Mouse (Mus musculus): ENCODE measurements around the gene Wdr17.

Wdr17 gene

DNA sequence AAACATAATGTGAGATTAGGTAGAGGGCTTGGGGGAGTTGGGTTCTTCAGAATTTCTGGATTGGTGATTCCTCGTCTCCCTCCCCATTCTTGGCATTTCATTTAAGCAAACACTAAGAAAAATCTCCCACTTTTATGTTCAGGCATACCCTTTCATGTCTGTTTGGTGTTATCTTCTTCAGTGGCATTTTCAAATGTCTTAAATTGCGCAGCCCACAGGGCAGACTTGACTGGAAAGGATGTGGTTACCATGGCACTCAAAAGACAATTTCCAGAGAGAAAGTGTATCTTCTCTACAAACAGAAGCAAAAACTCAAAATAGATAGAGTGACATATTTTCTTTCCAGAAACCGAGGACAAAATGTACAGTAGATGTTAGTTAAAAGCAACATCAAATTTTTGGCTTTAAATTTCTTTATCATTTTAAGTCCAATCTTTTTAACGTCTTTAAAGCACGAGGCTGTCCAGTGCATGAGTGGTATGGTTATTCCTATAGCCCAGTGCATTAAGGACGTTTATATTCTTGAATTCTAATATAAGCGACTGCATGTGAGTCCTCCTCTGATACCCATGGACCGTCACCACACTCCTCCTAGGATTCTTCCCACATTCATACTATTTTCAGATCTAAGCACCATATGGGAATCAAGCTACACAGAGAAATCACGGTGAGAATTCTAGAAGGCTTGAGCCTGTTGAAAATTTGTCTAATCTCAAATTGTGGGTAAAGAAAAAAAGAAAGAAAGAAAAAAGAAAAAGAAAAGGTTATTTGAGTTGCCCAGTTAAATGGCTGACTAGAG, at the start of gene Wdr17:
TSS of gene Wdr17 (minus strand) at position 198 of the 799 bp plus-strand sequence.
- DNase-seq (ENCODE audit: low read depth, low spot score), result no peak

DNA sequence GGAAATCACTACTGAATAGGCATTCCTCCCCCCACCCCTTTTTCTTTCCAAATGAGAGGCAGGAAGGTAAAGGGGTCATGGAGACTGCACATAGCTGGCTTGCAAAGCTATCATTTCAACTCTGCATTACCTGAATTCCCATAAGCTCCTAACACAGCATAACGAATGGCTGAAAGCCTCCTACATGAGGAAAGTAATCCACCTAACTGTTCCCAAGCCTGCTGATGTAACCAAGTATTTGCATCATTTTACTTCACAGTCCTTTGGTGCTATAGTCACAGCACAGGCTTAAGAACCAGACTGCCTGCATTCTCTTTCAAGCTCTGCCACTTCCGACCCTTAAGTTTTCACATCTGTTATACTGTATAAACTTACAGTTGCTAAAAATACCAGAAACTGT, 45.3 kb upstream of the Wdr17 start:
- no peak for DNase-seq (ENCODE audit: low read depth, low spot score)

DNA sequence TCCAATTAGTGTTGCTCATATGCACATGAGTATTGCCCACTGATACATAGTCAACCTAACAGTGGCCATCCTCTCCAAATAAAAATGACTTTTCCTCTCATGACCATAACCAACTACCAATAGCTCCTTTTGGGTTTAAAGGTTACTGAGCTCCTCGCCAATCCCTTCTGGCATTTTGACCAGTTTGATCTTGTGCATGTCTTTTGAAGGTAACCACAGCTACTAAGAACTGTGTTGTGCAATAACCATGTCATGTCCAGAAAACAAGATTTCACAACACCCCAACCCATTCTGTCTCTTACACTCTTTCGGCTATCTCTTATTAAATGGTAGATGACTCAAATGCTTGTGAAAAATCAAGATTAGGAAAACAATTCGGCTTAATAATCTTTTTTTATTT, 38.0 kb upstream of the Wdr17 start:
- no peak for DNase-seq (ENCODE audit: low read depth, low spot score)

DNA sequence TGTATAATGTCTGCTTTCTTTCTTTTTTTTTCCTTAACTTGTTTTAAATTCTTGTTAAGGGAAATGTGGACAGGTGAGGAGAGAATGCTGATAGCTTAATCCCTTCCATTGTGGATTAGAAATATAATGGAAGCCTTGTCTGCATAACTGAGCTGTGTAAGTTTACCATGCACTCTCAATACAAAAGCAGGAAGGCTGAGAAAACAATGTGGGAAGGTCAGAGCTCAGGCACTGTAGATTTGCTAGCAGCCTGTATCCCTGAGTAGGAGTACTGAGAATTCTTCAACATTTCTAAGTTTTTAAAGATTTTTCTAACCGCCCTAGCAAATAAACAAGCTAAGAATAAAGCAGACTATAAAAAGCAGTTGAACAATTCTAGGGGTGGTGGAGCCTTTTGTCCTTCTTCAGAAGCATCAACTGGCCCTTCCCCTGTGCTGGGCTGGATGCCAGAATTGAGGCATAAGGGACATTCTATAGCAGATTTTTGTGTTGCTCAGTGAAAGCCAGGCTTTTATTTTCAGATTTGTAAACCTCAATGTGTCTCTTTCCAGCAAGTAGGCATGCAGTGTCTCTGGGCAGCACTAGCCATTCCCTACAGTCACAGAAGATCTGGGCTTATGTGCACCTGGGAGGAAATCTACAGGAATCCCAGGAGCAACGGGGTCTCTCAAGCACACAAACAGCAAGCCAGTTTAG, 35.3 kb upstream of the Wdr17 start:
- no peak for DNase-seq (ENCODE audit: low read depth, low spot score)

DNA sequence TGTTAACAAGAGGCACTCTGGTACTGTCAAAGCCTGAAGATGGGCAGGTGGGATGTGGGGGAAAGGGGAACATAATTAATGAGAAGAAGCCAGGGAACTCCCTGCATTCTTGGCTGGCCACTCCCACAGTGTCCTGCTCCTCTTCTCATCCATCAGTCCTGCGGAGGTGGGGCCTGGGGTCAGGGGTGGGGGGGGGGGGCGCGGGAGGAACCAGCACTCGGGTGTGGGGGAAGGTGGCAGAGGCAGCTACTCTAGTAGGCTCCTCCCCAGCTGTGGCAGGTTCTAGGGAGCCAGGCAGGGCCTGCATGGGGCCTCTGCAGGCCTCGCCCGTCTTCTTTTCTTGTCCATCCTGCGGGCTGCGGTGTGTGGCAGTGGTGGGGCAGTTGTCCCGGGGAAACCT, 30.7 kb upstream of the Wdr17 start:
- DNase-seq (ENCODE audit: low read depth, low spot score), result no peak

DNA sequence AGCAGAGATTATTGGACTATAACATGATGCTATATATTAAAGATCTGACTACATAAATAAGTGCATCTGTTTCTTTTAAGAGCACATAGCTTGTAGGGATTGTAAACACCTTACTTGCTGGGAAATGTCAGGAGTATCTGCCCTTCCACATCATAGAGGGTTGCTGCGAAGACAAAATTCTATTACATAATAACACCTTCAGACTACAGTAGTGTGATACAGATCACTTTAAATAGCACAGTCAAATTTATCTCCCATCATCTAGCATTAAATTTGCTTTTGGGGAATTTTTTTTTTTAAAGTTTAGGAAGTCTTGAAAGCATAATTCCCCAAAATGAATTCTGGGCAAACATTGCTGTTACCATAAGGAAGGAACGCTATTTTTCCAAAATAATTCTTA, 25.9 kb upstream of the Wdr17 start:
- DNase-seq (ENCODE audit: low read depth, low spot score), result no peak

DNA sequence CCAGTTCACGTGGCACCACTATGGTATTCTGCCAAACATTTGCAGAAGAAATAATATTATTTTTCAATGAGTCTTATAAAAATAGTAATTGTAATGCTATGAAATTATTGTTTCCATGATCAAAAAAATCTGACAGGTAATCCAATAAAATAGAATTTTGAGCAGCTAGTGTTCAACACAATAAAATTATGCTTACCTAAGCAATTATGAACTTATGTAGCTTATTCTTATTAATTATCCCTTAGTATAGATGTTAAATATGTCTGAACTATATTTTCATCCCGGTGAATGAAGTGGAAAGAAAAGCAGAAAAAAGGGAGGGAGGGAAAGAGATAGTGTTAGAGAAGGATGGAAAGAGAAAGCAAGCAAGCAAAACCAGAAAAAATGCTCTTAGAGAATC, 12.5 kb upstream of the Wdr17 start:
- DNase-seq (ENCODE audit: low read depth, low spot score), result no peak

DNA sequence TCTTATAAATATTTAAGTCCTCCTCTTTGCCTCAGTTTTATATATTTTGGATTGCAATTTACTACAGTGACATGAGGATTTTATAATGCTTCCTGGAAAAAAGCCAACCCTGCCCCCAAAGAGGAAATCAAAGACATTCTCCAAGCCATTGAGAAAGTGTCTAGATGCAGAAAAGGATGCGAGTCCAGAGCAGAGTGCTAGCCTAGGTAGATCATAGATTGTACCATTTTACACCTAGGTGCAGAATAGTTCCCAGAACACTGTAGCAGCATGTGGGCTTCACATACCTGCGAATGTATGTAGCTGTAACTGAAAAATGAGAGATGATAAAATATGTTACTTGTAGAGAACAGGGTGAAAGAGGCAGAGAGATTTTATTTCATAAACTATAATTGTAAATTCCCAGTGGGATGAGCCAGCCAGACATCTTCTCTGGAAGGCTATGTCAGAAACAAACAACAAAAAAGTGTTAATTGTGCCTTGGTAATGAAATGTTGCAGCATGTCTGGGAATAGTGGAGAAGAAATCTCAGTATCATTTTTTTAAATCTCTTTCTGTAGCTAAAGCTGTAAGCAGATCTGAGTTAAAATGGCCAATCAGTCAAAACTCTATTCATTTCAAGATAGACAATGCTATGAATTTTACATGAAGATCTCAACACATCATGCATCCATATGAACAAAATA, 7.8 kb upstream of the Wdr17 start:
- DNase-seq (ENCODE audit: low read depth, low spot score), result no peak

DNA sequence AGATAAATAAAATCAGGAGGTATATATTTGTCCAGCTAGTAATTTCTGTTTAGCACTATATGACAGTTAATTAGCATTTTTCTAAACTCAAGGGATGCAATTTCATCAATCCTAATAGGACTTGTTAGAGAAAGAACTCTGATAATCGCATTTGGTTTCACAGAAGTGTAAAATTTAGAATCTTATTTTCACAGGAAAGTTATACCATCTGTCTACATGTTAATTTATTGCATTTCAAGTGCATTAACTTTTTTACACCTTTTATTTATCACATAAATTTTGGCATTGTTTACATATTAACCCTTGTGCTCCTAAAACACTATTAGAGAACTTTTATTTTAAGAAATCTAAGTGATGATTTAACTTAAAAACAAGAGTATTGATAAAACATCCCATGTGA, 7.2 kb upstream of the Wdr17 start:
- DNase-seq (ENCODE audit: low read depth, low spot score), result no peak

DNA sequence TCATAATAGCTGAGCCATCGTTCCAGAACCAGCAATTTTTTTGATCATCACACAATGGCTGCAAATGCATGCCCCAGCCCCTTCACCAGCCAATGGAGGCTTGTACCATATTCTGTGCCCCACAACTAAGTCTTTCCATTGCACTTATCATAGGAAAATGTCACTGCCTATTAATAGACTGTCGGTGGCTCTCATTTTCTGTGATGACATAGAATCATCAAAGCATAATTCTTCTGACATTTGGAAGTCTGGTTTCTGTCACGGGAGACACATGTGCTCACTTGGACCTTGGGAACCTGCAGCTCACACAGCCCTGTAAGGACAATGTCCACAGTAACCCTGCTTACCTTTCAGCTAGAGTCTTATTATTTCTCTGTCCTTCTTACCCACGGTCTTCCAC, 424 bp downstream of the Wdr17 start:
- DNase-seq (ENCODE audit: low read depth, low spot score), result no peak

DNA sequence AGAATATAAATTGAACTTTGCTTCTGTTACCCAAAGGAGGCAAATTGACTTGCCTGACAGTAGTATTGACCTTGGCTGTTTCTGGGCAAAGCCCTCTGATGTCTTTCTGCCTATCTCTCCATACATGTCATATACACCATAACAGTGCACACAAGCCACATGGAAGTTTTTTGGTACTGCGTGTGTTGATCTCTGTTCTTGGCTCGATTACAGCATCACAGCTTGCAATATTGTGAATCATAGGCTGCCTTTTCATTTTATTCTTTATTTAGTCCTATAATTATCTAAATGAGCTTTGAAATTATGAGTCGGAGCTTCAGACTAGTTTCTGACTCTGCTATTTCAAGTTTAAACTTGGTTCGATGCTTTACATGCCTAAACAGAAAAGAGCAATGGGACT, 10.5 kb downstream of the Wdr17 start:
- no peak for DNase-seq (ENCODE audit: low read depth, low spot score)

DNA sequence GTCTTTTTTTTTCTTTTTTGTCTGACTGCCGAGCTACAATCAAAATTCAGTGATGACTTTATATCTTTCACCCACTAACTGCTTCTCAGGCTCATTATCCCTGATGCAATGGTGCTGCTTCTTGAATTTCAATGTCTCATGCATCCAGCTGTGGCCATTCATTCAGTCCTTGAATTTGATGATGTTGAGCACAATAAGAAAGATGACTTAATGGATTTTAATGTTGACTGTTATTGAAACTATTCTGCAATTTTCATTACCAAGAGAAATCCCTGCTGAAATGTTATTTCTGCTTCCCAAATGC, 22.3 kb downstream of the Wdr17 start:
- DNase-seq (ENCODE audit: low read depth, low spot score), result no peak

DNA sequence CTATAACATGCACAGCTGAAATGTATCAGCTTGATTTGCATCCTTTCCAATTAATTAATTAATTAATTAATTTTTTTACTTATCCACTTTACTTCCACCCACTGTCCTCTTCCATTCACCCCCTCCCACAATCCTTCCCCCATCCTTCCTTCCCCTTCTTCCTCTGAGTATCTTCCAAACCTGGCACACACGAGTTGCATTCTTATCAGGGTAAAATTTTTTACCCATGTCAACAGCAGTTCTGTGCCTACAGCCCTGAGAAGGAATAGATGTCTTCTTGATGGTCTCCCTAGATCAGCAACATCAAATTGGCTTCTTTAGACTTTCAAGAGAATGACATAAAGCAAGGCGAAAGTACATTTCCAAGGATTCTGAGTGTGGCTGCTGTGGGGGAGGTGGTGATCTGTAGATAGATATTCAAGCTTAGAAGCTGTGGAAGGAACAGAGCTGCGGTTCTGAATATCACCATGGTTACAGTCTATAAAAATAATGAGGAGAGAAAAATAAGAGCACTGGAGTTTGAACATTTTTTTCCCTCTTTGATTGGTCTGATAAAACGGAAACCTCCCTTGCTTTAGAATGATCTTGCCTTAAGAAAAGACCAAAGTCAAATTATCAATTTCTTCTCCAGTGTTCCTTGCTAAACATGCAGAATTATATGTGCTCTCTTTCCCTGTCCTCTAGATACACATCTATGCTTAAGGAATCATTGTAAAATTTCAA, 22.8 kb downstream of the Wdr17 start:
- DNase-seq (ENCODE audit: low read depth, low spot score), result no peak

DNA sequence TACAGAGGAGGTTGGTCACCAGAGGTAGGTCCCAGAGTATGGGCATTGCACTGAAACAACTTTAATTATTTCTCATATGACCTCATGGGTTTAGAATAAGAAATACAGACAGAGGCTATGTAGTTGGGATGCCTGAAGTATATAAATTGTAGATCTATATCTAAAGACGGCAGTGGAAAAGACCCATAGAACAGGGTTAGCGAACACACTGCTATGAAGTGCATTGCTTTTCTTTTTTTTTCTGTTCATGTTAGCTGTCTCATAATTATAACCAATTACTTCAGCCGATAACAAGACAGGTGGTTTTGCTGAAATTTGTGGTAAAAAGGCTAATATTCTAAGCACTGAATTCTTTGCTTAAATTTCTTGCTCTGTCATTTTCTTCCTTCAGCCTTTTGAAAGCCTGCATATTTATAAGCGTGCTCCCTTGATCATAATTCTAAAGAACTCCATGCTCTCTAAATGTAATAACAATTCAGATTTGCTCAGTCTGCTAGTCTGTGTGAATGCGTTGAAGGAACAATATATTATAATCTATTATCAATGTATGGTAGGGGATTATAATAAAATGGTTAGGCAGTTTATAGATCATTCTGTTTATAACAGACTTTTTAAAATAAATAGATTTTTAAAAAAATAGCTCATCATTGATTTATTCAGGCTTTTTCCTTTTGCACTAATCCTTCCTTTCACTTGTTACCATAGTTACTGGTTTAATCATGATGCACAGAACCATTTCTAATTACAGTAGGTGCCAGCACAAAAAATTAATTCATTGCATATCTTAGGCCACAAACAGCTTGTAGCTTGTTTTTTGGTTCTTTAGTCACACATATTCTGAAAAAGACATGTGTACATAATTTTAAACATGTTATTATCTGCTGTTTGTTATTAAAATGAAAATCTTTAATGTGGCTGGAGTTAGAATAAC, 50.7 kb downstream of the Wdr17 start:
- no peak for DNase-seq (ENCODE audit: low read depth, low spot score)

DNA sequence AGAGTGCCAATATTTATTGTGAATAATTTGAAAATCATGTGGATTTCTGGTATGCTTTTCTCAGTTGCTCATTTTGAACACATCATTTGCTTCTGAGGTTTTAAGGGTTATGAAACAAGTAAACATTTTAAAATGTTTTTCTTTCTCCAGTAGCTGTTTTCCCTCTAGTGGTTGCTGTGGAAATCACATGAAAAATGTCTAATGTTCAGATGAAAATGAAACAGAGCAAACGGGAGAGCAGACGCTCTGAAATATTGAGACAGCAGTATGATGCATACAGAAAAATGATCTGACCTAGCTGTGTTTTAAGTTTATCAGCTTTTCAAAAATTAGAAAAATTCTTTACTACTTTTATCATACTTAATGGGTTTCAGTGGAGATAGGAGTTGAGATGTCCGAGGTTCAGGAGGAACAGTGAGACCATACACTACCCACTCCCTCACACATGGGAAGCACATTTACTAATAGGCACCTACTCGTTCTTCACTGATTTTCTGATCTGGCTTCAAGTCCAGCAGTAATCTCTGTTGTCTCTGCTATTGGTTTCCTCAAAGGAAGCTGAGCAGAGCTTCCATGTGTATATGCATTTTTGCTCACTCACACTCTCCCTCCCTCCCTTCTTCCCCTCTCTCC, 57.1 kb downstream of the Wdr17 start:
- DNase-seq (ENCODE audit: low read depth, low spot score), result peak; percentile 22

DNA sequence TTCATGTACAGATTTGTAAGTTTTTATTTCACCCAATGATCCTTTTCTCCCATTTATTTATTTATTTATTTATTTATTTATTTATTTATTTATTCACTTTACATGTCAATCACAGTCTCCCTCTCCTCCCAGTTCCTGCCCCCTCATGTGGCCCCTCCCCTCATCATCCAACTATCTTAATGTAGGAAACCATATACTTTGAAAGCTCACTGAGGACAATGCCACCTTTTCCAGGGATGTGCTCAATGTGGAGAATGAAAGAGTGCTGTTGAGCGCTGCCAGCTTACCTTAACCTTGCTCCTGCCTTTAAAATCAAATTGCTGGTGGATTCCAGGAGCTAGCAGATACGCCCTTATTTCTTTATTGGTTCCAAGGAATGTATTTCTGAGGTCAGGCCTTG, 59.0 kb downstream of the Wdr17 start:
- no peak for DNase-seq (ENCODE audit: low read depth, low spot score)

DNA sequence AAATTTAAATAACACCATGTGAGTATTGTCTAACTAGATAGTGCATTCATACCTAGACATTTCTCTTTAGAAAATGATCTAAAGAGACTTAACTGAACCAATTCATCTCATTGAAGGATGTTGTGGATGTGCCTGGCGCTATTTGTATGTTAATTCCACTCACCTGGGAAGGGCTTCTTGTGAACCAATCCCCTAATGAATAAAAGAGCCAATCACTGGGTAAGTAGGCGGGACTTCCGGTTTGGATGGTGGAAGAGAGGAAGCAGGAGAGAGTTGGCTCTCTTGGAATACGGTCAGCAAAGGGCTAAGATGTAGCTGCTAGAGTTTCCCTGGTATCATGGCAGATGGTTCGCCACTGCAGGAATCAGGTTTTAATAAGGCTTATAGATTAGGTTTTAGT, 64.0 kb downstream of the Wdr17 start:
- DNase-seq (ENCODE audit: low read depth, low spot score), result no peak

DNA sequence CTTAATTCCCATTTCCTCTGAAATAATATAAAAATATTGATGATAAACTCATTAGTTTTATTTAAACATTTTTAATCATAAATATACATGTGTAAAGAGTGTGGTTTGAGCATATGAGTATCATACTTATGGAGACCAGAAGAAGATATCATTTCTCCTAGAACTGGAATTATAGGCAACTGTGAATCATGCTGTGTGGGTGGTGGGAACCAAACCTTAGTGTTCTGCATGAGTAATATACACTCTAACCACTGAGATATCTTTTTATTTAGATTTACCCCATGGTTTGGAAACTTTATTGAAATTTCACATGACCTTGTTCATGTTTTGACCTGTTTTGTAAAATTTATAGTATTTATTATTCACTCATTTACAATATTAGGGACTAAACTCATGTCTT, 68.3 kb downstream of the Wdr17 start:
- DNase-seq (ENCODE audit: low read depth, low spot score), result no peak

DNA sequence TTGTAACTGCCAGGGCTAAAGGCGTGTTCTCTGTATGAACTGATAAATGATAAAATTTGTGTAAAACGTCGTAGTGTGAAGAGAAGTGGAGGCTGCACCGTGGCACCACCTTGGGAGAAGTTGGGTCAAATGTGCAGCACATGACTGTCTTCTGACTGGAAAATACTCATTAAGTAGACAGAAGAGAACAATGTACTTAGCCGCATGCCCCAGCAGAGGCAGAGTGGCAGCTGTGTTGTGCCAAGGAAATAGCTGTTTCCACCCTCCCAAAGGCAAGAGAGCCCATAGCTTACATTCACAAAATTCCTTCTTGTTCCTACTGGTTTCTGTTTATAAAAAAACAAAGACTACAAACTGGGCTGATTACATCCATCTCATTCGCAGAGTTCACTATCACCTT, 78.8 kb downstream of the Wdr17 start:
- no peak for DNase-seq (ENCODE audit: low read depth, low spot score)

DNA sequence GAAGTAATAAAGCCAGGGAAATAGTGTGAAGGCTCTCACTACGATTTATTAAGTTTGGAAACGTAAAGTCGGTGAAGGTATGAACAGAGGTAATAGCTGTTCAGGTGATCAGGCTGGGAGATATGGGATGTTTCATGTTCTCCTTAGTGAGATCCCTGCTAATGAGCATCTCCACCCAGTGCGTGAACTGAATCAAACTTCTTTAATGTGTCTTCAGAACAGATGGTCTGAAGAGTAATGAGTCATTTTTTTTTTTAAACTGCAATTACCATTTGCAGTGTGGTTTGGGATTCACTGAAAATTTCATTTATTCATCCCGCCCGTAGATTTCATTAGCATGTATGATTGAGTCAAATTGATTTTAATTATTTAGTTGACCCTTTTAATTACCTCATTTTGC, 80.8 kb downstream of the Wdr17 start:
- no peak for DNase-seq (ENCODE audit: low read depth, low spot score)

DNA sequence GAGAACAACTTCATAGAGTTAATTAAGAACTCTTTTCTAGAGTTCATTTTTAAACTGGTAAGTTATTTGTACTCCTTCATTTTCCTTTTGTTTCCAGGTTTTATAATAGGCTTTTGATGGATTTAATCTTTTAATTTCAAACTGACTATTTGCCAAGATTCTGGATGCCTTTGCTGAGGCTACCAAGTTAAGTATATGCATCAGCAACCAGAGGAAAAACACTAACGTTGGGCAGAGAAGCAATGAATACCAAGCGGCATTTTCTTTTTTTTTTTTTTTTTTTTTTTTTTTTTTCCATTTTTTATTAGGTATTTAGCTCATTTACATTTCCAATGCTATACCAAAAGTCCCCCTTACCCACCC, 94.3 kb downstream of the Wdr17 start:
- no peak for DNase-seq (ENCODE audit: low read depth, low spot score)

All from retina, adult 2 months (tissue).